Mouse (Mus musculus) MEL (cell line): ENCODE measurements at regions not wholly inside any gene's neighbourhood (a gene's known extent, or its start where the extent isn't known, plus 50 kb on each side); places are given as distances from the start of the nearest gene placed in this dataset.

Experiments
- DNase-seq: peaks from one replicate; pipeline ENCODE4 v3.0.0; 2011; ENCODE audit warnings: low read depth, low spot score
- H3K27ac ChIP-seq: 2 replicates; pipeline ENCODE4 v1.5.1; 2012; ENCODE audit warnings: low read depth, mild to moderate bottlenecking, control low read depth, low read length, moderate library complexity; ENCODE audit not compliant: control insufficient read depth
- H3K27me3 ChIP-seq, 2 experiments: fragments of 150-350 bp in 1 of 2; sonication (generic) in 1 of 2; 2 replicates each; pipeline ENCODE4 v1.6.1; 2012; ENCODE audit warnings: low read length in 2 of 2, mild to moderate bottlenecking in 2 of 2, improper control_type of control experiment in 1 of 2, moderate library complexity in 1 of 2; ENCODE audit not compliant: insufficient read depth in 2 of 2, control insufficient read depth in 1 of 2
- H3K36me3 ChIP-seq, 2 experiments: 2 replicates each; pipeline ENCODE4 v1.6.1; 2012 to 2014; ENCODE audit warnings: low read length in 2 of 2, improper control_type of control experiment in 1 of 2, inconsistent platforms in 1 of 2, mild to moderate bottlenecking in 1 of 2; ENCODE audit not compliant: insufficient read depth in 2 of 2, control insufficient read depth in 1 of 2
- H3K4me1 ChIP-seq, 2 experiments: fragments of 150-350 bp in 1 of 2; sonication (generic) in 1 of 2; 2 replicates each; pipeline ENCODE4 v1.6.1; 2012; ENCODE audit warnings: low read length in 2 of 2, improper control_type of control experiment in 1 of 2, mild to moderate bottlenecking in 1 of 2; ENCODE audit not compliant: insufficient read depth in 2 of 2, control insufficient read depth in 1 of 2
- H3K4me3 ChIP-seq, 2 experiments: fragments of 150-350 bp in 1 of 2; sonication (generic) in 1 of 2; 2 replicates each; pipeline ENCODE4 v1.5.1; 2012; ENCODE audit warnings: low read depth in 2 of 2, low read length in 2 of 2, mild to moderate bottlenecking in 2 of 2, moderate library complexity in 2 of 2, control low read depth in 1 of 2, improper control_type of control experiment in 1 of 2; ENCODE audit not compliant: control insufficient read depth in 1 of 2, insufficient read depth in 1 of 2
- H3K79me2 ChIP-seq: 2 replicates; pipeline ENCODE4 v1.6.1; 2012; ENCODE audit warnings: mild to moderate bottlenecking, low read length, moderate library complexity; ENCODE audit not compliant: control insufficient read depth, poor library complexity, insufficient read depth
- H3K9ac ChIP-seq: 2 replicates; pipeline ENCODE4 v1.6.1; 2012; ENCODE audit warnings: low read depth, mild to moderate bottlenecking, control low read depth, low read length, moderate library complexity; ENCODE audit not compliant: control insufficient read depth, poor library complexity, severe bottlenecking
- H3K9me3 ChIP-seq: fragments of 150-350 bp; sonication (generic); replicated peaks from 2 replicates; pipeline ENCODE4 v1.6.1; 2012; ENCODE audit warnings: mild to moderate bottlenecking, low read length, improper control_type of control experiment, moderate library complexity; ENCODE audit not compliant: insufficient read depth
- CHD1 ChIP-seq: IDR thresholded peaks from 2 replicates; pipeline ENCODE4 v1.6.1; 2012; ENCODE audit warnings: low read depth, mild to moderate bottlenecking, inconsistent platforms, low read length, improper control_type of control experiment
- E2F4 ChIP-seq: IDR thresholded peaks from 2 replicates; pipeline ENCODE4 v1.6.1; 2011; ENCODE audit warnings: low read depth, low read length, improper control_type of control experiment, borderline replicate concordance
- ELF1 ChIP-seq: IDR thresholded peaks from 2 replicates; pipeline ENCODE4 v1.6.1; 2014; ENCODE audit warnings: low read depth, mild to moderate bottlenecking, inconsistent platforms, low read length, improper control_type of control experiment, moderate library complexity
- EP300 ChIP-seq, 2 experiments: IDR thresholded peaks; 2 replicates each; pipeline ENCODE4 v1.6.1; 2011; ENCODE audit warnings: improper control_type of control experiment in 2 of 2, low read length in 2 of 2, low read depth in 1 of 2, mild to moderate bottlenecking in 1 of 2
- ETS1 ChIP-seq: IDR thresholded peaks from 2 replicates; pipeline ENCODE4 v1.6.1; 2012; ENCODE audit warnings: low read depth, mild to moderate bottlenecking, inconsistent platforms, low read length, improper control_type of control experiment, moderate library complexity
- GABPA ChIP-seq: IDR thresholded peaks from 2 replicates; pipeline ENCODE4 v1.6.1; 2012; ENCODE audit warnings: low read depth, mild to moderate bottlenecking, inconsistent platforms, low read length, improper control_type of control experiment, moderate library complexity
- HCFC1 ChIP-seq: IDR thresholded peaks from 2 replicates; pipeline ENCODE4 v1.6.1; 2012; ENCODE audit warnings: low read depth, mild to moderate bottlenecking, inconsistent platforms, low read length, improper control_type of control experiment, moderate library complexity
- KAT2A ChIP-seq: conservative IDR thresholded peaks from 2 replicates; pipeline ENCODE4 v1.6.1; 2012; ENCODE audit warnings: low read depth, low read length, improper control_type of control experiment, inconsistent platforms
- MAFK ChIP-seq: IDR thresholded peaks from 2 replicates; pipeline ENCODE4 v1.6.1; 2011; ENCODE audit warnings: low read depth, mild to moderate bottlenecking, low read length, improper control_type of control experiment, borderline replicate concordance
- MAX ChIP-seq: IDR thresholded peaks from 2 replicates; pipeline ENCODE4 v1.6.1; 2011; ENCODE audit warnings: low read length, improper control_type of control experiment
- MEF2A ChIP-seq: IDR thresholded peaks from 2 replicates; pipeline ENCODE4 v1.6.1; 2014; ENCODE audit warnings: low read depth, mild to moderate bottlenecking, inconsistent platforms, low read length, improper control_type of control experiment; ENCODE audit not compliant: poor library complexity, insufficient replicate concordance, severe bottlenecking; ENCODE audit errors: extremely low read depth
- MXI1 ChIP-seq: IDR thresholded peaks from 2 replicates; pipeline ENCODE4 v1.6.1; 2011; ENCODE audit warnings: mild to moderate bottlenecking, low read depth, low read length, improper control_type of control experiment
- MYB ChIP-seq: IDR thresholded peaks from 2 replicates; pipeline ENCODE4 v1.6.1; 2011; ENCODE audit warnings: mild to moderate bottlenecking, low read depth, low read length, improper control_type of control experiment
- NRF1 ChIP-seq: IDR thresholded peaks from 2 replicates; pipeline ENCODE4 v1.6.1; 2014; ENCODE audit warnings: low read depth, mild to moderate bottlenecking, inconsistent platforms, low read length, improper control_type of control experiment, moderate library complexity; ENCODE audit not compliant: poor library complexity, insufficient read depth, severe bottlenecking
- POLR2AphosphoS2 ChIP-seq: IDR thresholded peaks from 2 replicates; pipeline ENCODE4 v1.6.1; 2011; ENCODE audit warnings: low read length, improper control_type of control experiment
- SIN3A ChIP-seq: IDR thresholded peaks from 2 replicates; pipeline ENCODE4 v1.6.1; 2012; ENCODE audit warnings: low read length, improper control_type of control experiment, inconsistent platforms
- TCF12 ChIP-seq: IDR thresholded peaks from 2 replicates; pipeline ENCODE4 v1.6.1; 2014; ENCODE audit warnings: low read depth, mild to moderate bottlenecking, inconsistent platforms, low read length, improper control_type of control experiment, moderate library complexity
- UBTF ChIP-seq: IDR thresholded peaks from 2 replicates; pipeline ENCODE4 v1.6.1; 2012; ENCODE audit warnings: low read depth, mild to moderate bottlenecking, inconsistent platforms, low read length, improper control_type of control experiment, moderate library complexity, borderline replicate concordance; ENCODE audit not compliant: insufficient read depth
- USF1 ChIP-seq: IDR thresholded peaks from 2 replicates; pipeline ENCODE4 v1.6.1; 2014; ENCODE audit warnings: low read depth, mild to moderate bottlenecking, inconsistent platforms, low read length, improper control_type of control experiment, moderate library complexity
- USF2 ChIP-seq, 2 experiments: IDR thresholded peaks; 2 replicates each; pipeline ENCODE4 v1.6.1; 2011 to 2012; ENCODE audit warnings: improper control_type of control experiment in 2 of 2, low read length in 2 of 2, borderline replicate concordance in 1 of 2, inconsistent platforms in 1 of 2, low read depth in 1 of 2, mild to moderate bottlenecking in 1 of 2; ENCODE audit not compliant: insufficient read depth in 1 of 2
- ZMIZ1 ChIP-seq: IDR thresholded peaks from 2 replicates; pipeline ENCODE4 v1.6.1; 2012; ENCODE audit warnings: low read depth, mild to moderate bottlenecking, inconsistent platforms, low read length, improper control_type of control experiment, moderate library complexity
- ZNF384 ChIP-seq: IDR thresholded peaks from 2 replicates; pipeline ENCODE4 v1.6.1; 2012; ENCODE audit warnings: low read depth, mild to moderate bottlenecking, inconsistent platforms, low read length, improper control_type of control experiment

- Histone ChIP-seq H3K9ac (no peak overlapping the region), H3K36me3 (no peaks in the 10 kb centered on the region), H3K27me3 (no peaks in the 10 kb centered on the region), H3K4me1 (no peaks in the 10 kb centered on the region), H3K79me2 (no peaks in the 10 kb centered on the region), H3K4me3 (no peak overlapping the region), H3K27ac (no peak overlapping the region), H3K9me3 (no peaks in the 10 kb centered on the region)
- TF ChIP-seq ELF1 (no peak), EP300 (IDR thresholded peaks at IDR 0.05; ENCODE audit: low read depth in 1 of 2, low read length in 2 of 2) (no peak), ZMIZ1 (no peak), ETS1 (no peak), MXI1 (no peak), MAX (no peak), NRF1 (no peak), USF2 (IDR thresholded peaks at IDR 0.05; ENCODE audit: borderline replicate concordance in 1 of 2, insufficient read depth in 1 of 2, low read depth in 1 of 2, low read length in 2 of 2) (no peak)
- DNase-seq = no peak
Observed at GRCm38 (mm10) chr2:50772101-50772500, 376.8 kb downstream of the Rnd3 start.

GRCm38 (mm10) chr2:50759016-50759415 is 389.9 kb downstream of the Rnd3 start:
- Histone ChIP-seq H3K4me1 (no peaks in the 10 kb centered on the region), H3K27ac (no peak overlapping the region), H3K9me3 (no peaks in the 10 kb centered on the region), H3K4me3 (no peak overlapping the region), H3K27me3 (no peaks in the 10 kb centered on the region), H3K79me2 (no peaks in the 10 kb centered on the region), H3K9ac (no peak overlapping the region), H3K36me3 (no peaks in the 10 kb centered on the region)
- no peak for DNase-seq
- TF ChIP-seq POLR2AphosphoS2 (no peak), MAFK (no peak), MYB (no peak), UBTF (no peak), NRF1 (no peak), ELF1 (no peak), MEF2A (no peak), CHD1 (no peak), SIN3A (no peak), TCF12 (no peak), KAT2A (no peak), GABPA (no peak), ZMIZ1 (no peak), HCFC1 (no peak), ZNF384 (no peak), E2F4 (no peak), USF2 (IDR thresholded peaks at IDR 0.05; ENCODE audit: borderline replicate concordance in 1 of 2, insufficient read depth in 1 of 2, low read depth in 1 of 2, low read length in 2 of 2) (no peak), USF1 (no peak), EP300 (IDR thresholded peaks at IDR 0.05; ENCODE audit: low read depth in 1 of 2, low read length in 2 of 2) (no peak)
